Mouse (Mus musculus) lung, embryonic 16.5 days (tissue): ENCODE measurements around the gene Creb1. TPM values are rescaled to one million over a fixed set of nuclear protein-coding genes. Genes with fewer than 3 reads are reported as not detected.
"Not testable (repeated sequence)": the region's sequence is repeated elsewhere in the genome, so short reads cannot be mapped to it uniquely, and the experiment has no call there.

ENCODE experiments used
- ATAC-seq: fragments of 200-750 bp; cut with Nextera tagmentation; 2 replicates; pipeline ENCODE4 v1.8.0; 2017; ENCODE audit warnings: low read depth, mild to moderate bottlenecking, moderate library complexity
- H3K27ac ChIP-seq: fragments of 300-500 bp; sonication (generic); 2 replicates; pipeline ENCODE4 v1.5.1; 2014; ENCODE audit warnings: mild to moderate bottlenecking, control low read depth, low read length
- H3K27me3 ChIP-seq: fragments of 300-500 bp; sonication (generic); 2 replicates; pipeline ENCODE4 v1.6.1; 2014; ENCODE audit warnings: low read depth, low read length, mixed read lengths; ENCODE audit not compliant: control insufficient read depth, insufficient read depth
- H3K36me3 ChIP-seq: fragments of 300-500 bp; sonication (generic); 2 replicates; pipeline ENCODE4 v1.6.1; 2014; ENCODE audit warnings: low read length; ENCODE audit not compliant: control insufficient read depth, insufficient read depth
- H3K4me1 ChIP-seq: fragments of 300-500 bp; sonication (generic); replicated peaks from 2 replicates; pipeline ENCODE4 v1.6.1; 2014; ENCODE audit warnings: low read length, mixed read lengths; ENCODE audit not compliant: control insufficient read depth, insufficient read depth
- H3K4me2 ChIP-seq: fragments of 300-500 bp; sonication (generic); 2 replicates; pipeline ENCODE4 v1.6.1; 2014; ENCODE audit warnings: low read depth, low read length, control low read depth
- H3K4me3 ChIP-seq: fragments of 300-500 bp; sonication (generic); 2 replicates; pipeline ENCODE4 v1.5.1; 2014; ENCODE audit warnings: mild to moderate bottlenecking, low read length, control low read depth
- H3K9ac ChIP-seq: fragments of 300-500 bp; sonication (generic); 2 replicates; pipeline ENCODE4 v1.6.1; 2014; ENCODE audit warnings: low read length, control low read depth
- H3K9me3 ChIP-seq: fragments of 300-500 bp; sonication (generic); 2 replicates; pipeline ENCODE4 v1.6.1; 2016; ENCODE audit warnings: low read length; ENCODE audit not compliant: control insufficient read depth
- WGBS: fragments of 180-500 bp; shearing (Covaris S2); extraction: QIAGEN DNeasy Blood & Tissue Kit; methylation state at CpG from one replicate; pipeline ENCODE4 v1.1.7; 2014; 5-methylcytosine and 5-hydroxymethylcytosine counted together
- polyA plus RNA-seq: library from polyadenylated mRNA; unstranded; fragments of >200 nt; fragmentation: Nextera tagmentation; extraction: Ambion mirVana; gene quantifications from 2 replicates; pipeline ENCODE4 v1.2.1, GENCODE M21; 2015

The Creb1 gene
- polyA plus RNA-seq, 1 experiment from 2014 or later: 34.9 TPM

DNA sequence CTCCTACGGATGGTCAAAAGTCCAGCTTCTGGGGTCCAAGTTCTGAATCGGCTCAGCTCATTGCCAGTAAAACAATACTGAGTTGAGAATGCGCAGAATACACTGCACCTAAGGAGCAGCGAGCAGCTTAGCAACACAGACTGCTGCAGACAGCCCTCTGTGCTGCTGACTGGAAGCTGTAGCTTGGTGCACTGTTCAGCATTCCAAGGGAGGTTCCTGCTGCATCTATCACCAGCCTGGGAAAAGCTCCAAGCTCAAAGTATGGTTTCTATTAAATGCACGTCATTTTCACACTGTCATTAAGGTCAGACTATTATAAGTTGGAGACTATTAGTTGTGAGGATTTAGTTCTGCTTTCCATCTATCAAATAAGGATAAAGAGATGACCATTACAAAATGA, 88.7 kb downstream of the Creb1 start:
- ATAC-seq: no peak
- WGBS: 70% methylated on average over 5 of the region's 5 CpGs
- peaks cover 8% of the 10 kb centered on the region; the same call in 1 of the 2 replicates for H3K4me1 ChIP-seq
- no peak overlapping the region for H3K27ac ChIP-seq
- no peaks in the 10 kb centered on the region for H3K9me3 ChIP-seq
- no peak overlapping the region for H3K4me3 ChIP-seq
- H3K36me3 ChIP-seq: no peaks in the 10 kb centered on the region
- H3K4me2 ChIP-seq: no peak overlapping the region
- H3K27me3 ChIP-seq: no peaks in the 10 kb centered on the region
- no peak overlapping the region for H3K9ac ChIP-seq

DNA sequence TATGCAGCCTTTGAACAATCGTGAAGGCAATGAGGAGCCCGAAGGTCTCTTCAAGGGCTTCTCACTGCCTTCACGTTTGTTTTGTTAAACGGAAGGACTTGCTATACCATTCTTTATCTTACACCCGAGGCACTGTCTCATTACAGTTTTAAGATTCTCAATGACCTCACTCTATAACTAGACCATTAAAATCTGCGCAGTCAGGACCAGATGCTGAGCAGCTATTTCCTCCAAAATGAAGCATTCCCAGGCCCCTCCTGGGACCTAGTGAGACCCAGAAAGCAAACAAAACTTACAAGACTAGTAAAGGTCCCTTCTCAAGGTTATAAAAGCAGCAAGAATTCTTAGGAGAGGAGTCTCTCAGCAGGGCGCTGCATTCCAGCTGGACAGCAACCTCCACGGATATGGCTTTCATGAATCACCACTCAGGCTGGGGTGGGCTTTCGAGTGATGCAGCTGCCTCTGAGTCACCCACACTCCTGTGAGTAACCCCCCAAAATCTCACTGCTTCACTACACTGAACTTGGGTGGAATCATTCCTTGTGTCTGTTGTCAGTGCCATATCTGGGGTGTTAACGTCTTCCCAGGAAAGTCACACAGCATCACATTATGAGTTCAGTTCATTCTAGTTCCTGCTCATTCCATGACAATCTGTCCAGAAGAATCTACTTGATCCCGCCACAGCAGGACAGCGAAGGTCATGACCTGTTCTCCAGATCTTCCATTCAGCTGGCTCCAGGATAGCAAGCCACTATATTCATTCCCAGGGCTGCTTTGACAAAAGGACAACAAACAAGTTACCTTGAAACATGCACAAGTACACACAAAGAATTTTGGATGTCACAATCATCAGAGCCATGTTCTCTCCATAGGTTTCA, 91.4 kb downstream of the Creb1 start:
- Histone ChIP-seq H3K36me3 (no peaks in the 10 kb centered on the region), H3K4me1 (no peaks in the 10 kb centered on the region), H3K4me2 (no peak overlapping the region), H3K27me3 (no peaks in the 10 kb centered on the region), H3K4me3 (no peak overlapping the region), H3K9ac (no peak overlapping the region), H3K27ac (no peak overlapping the region), H3K9me3 (no peaks in the 10 kb centered on the region)
- ATAC-seq: no peak
- 60% methylated on average over 12 of the region's 12 CpGs for WGBS

DNA sequence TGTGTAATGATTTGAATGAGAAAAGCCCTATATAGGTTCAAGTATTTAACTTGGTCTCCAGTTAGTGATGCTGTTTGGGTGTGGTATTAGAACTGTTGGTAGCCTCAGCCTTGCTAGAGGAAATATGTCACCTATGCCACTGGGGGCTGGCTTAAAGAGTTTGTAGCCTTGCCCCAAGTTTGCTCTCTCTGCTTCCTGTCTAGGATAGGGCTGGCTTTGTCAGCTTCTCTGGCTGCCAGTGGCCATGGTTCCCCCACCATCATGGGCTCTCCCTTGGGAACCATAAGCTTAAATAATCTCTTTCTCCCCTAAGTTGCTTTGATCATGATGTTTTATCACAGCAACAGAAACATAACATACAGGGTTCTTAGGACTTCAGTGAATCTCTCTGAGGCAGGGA, 92.8 kb downstream of the Creb1 start:
- Histone ChIP-seq H3K4me1 (no peaks in the 10 kb centered on the region), H3K4me2 (no peak overlapping the region), H3K36me3 (no peaks in the 10 kb centered on the region), H3K27me3 (no peaks in the 10 kb centered on the region), H3K27ac (no peak overlapping the region), H3K9me3 (no peaks in the 10 kb centered on the region), H3K9ac (no peak overlapping the region), H3K4me3 (no peak overlapping the region)
- ATAC-seq: no peak

DNA sequence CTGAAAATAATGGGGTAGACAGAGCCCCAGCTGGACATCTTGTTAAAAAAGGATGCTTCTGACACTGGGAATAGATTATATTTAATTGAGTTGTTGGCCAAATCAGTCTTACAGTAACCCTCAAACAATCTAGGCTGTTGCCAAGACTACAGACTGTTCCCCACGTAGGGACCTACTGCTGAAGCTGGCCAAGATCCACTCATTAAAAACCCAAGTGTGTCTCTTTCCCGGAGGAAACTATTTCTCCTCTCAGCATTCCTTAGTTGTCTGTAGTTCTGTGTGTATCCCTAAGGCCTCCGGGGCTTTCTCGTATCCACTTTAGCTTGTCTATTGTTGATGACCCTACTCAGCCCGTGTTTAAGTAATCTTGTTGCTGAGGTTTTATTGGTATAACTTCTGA, 99.1 kb downstream of the Creb1 start:
- H3K4me3 ChIP-seq: no peak overlapping the region
- 66% methylated on average over 5 of the region's 5 CpGs for WGBS
- H3K27me3 ChIP-seq: no peaks in the 10 kb centered on the region
- H3K27ac ChIP-seq: no peak overlapping the region
- no peak overlapping the region for H3K9ac ChIP-seq
- no peaks in the 10 kb centered on the region for H3K4me1 ChIP-seq
- no peaks in the 10 kb centered on the region for H3K36me3 ChIP-seq
- ATAC-seq: no peak
- no peaks in the 10 kb centered on the region for H3K9me3 ChIP-seq
- H3K4me2 ChIP-seq: no peak overlapping the region

DNA sequence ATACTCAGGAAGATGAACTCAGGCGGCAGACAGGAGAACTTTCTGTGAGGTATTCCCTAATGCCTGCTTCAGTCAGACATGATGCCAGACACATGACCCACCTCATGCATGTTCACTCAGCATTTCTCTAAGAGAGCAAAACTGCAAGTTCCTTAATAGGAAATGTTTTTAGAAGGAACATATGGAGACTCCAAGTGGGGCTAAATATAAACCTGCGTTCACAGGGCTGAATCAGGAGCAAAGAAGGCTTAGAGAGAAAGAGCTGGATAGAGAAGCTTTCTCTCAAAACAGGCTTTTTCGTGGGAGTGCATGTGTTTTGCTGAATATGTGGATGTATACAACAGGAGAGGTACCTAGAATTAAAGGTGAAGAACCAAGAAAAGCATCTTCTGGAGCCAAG, 100.8 kb downstream of the Creb1 start:
- no peak for ATAC-seq
- Histone ChIP-seq H3K36me3 (no peaks in the 10 kb centered on the region), H3K9me3 (no peaks in the 10 kb centered on the region), H3K27ac (no peak overlapping the region), H3K27me3 (no peaks in the 10 kb centered on the region), H3K4me1 (no peaks in the 10 kb centered on the region), H3K4me3 (no peak overlapping the region), H3K9ac (no peak overlapping the region), H3K4me2 (no peak overlapping the region)
- 77% methylated on average over 3 of the region's 3 CpGs for WGBS

DNA sequence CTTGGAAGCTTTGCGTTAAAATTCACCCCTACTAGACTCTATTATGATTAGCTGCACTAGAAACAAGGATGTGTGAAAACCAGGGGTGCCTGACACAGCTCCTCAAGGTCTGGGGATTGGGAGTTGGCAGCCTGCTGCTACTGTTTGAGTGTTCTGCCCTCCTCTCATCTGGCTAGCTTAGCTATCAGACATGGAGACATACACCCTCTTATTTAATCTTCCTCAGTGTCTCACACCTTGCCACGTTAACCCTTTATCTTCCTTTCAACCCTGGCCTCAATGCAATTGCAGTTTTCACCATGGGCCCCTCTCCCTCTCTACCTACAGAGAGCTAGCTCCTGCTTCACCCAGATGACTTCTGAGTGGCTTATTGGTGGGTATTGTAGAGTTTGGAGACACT, 103.2 kb downstream of the Creb1 start:
- WGBS: 65% methylated on average over 2 of the region's 2 CpGs
- Histone ChIP-seq H3K9ac (no peak overlapping the region), H3K36me3 (no peaks in the 10 kb centered on the region), H3K9me3 (no peaks in the 10 kb centered on the region), H3K27me3 (no peaks in the 10 kb centered on the region), H3K4me3 (no peak overlapping the region), H3K4me1 (no peaks in the 10 kb centered on the region), H3K4me2 (no peak overlapping the region), H3K27ac (no peak overlapping the region)
- ATAC-seq: no peak

DNA sequence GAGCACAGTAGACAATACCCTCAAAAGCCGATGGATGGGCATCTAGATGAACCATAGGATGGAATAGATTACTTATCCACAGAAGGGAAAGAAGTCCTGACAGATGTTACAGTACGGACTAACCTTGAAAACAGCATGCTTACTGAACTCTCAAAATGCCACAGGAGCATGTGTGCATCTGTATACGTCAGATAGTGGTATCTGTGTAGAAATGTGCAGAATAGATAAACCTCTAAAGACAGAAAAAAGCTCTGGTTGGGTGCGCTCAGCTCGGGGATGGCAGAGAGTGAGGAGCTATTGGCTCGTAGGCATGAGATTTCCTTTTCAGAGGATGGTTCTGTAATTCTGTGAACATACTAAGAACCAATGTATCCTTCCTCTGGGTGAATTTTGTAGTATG, 106.8 kb downstream of the Creb1 start:
- WGBS: 86% methylated on average over 6 of the region's 6 CpGs
- no peak for ATAC-seq
- H3K4me2 ChIP-seq: no peak overlapping the region
- H3K27me3 ChIP-seq: no peaks in the 10 kb centered on the region
- no peak overlapping the region for H3K4me3 ChIP-seq
- no peaks in the 10 kb centered on the region for H3K36me3 ChIP-seq
- no peak overlapping the region for H3K9ac ChIP-seq
- H3K9me3 ChIP-seq: no peaks in the 10 kb centered on the region
- no peak overlapping the region for H3K27ac ChIP-seq
- no peaks in the 10 kb centered on the region for H3K4me1 ChIP-seq

DNA sequence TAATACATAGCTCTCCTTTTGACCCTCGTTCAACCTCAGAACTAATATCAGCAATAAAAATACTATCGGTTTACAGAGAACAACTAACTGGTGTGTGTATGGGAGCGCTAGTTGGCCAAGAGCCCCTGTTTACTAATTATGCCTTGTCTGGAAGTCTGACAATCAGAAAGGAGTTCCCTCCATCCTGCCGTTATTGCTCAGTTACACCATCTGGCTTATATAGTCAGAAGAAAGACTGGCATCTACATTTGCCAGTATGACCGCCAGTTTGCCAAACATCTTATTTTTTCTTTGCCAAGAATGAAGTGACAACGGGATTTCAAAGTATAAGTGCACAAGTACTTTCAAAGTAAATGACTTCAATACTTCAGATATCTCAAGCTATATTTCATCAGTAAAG, 108.6 kb downstream of the Creb1 start:
- no peak for ATAC-seq
- H3K4me3 ChIP-seq: no peak overlapping the region
- H3K9me3 ChIP-seq: no peaks in the 10 kb centered on the region
- no peaks in the 10 kb centered on the region for H3K4me1 ChIP-seq
- WGBS: 87% methylated on average over 6 of the region's 6 CpGs
- H3K4me2 ChIP-seq: no peak overlapping the region
- no peaks in the 10 kb centered on the region for H3K36me3 ChIP-seq
- H3K9ac ChIP-seq: no peak overlapping the region
- H3K27ac ChIP-seq: no peak overlapping the region
- H3K27me3 ChIP-seq: no peaks in the 10 kb centered on the region

DNA sequence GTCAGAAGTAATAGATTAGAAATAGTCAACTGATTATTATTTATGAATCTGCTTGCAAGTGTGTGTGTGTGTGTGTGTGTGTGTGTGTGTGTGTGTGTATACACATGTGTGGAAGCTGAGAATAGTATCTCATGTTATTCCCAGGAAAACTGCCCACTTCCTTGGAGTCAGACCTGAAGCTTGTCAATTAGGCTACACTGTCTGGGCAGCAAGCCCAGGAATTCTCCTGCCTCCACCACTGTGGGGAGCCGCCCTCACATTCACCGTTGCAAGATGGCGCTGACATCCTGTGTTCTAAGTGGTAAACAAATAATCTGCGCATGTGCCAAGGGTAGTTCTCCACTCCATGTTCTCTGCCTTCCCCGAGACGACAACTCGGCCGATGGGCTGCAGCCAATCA, 110.1 kb downstream of the Creb1 start:
- not testable (repeated sequence) for H3K9ac ChIP-seq, H3K9me3 ChIP-seq, H3K4me2 ChIP-seq, H3K4me3 ChIP-seq, ATAC-seq, H3K36me3 ChIP-seq, H3K27me3 ChIP-seq, H3K27ac ChIP-seq, H3K4me1 ChIP-seq
- 89% methylated on average over 8 of the region's 8 CpGs for WGBS

DNA sequence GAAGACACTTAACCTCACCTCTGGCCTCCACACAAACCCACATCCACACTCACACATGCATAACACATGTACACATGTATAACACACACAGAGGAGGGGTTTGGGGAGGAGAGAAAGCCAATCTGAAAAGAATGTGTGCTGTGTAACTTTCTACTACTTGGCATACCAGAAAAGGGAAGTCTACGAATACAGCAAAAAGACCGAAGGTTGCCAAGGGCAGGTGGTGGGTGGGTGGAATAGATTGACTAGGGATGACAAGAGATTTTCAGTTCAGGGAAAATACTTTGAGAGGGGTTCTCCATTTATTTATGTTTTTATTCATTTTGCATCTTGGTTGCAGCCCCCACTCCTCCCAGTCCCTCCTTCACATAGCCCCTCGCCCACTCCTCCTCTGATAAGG, 112.1 kb downstream of the Creb1 start:
- H3K9me3 ChIP-seq: no peaks in the 10 kb centered on the region
- H3K27ac ChIP-seq: no peak overlapping the region
- no peaks in the 10 kb centered on the region for H3K4me1 ChIP-seq
- no peaks in the 10 kb centered on the region for H3K36me3 ChIP-seq
- no peaks in the 10 kb centered on the region for H3K27me3 ChIP-seq
- ATAC-seq: no peak
- no peak overlapping the region for H3K4me2 ChIP-seq
- H3K9ac ChIP-seq: no peak overlapping the region
- no peak overlapping the region for H3K4me3 ChIP-seq
- 81% methylated on average over 3 of the region's 3 CpGs for WGBS
